Mouse (Mus musculus) small intestine, adult 2 months (tissue): ENCODE data around the gene Chrna5.

ENCODE experiments used
- CTCF ChIP-seq: fragments of 200-500 bp; IDR thresholded peaks from 2 replicates; pipeline ENCODE4 v1.5.1; 2012; ENCODE audit warnings: low read depth, mild to moderate bottlenecking, control low read depth, inconsistent platforms, low read length, moderate library complexity, mixed read lengths; ENCODE audit not compliant: insufficient replicate concordance, insufficient read length; ENCODE audit errors: extremely low read depth
- POLR2A ChIP-seq: fragments of 200-500 bp; IDR thresholded peaks from 2 replicates; pipeline ENCODE4 v1.6.1; 2012; ENCODE audit warnings: low read depth, mild to moderate bottlenecking, control low read depth, inconsistent platforms, low read length, moderate library complexity

DNA sequence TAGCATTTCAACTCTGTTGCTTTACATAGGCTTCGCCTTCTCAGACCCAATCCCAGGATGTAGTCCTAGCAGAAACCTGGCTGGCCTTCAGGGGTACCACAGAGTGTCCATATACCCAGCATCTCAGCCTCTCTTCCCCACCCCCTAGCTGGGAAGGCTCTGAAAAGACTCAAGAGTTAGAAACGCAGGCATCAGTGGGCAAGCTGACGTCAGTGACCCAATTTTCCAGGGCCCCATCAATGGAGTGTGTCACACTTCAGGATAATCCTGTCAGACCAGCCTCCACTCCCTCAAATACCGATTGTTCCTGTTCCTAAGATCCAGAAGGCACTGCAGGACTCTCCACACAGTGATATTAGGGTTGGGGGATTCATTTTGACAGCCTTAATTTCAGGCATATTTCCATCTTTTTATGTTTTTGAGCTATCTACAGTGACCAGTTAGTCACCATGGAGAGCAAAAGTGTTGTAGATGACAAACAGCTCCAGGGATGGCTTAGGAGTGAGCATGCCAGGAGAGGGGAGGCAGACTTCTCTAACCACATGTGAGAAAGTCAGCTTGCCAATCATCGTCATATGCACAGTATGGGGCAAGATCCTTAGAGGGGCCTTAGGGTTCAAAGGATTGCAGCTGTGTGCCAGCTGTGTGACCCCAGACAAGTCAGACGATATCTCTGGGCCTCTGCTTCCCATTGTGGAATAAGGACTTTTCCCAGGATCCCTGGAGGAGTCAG lies 50.9 kb downstream of the Chrna5 start:
- no peak for TF ChIP-seq POLR2A
- TF ChIP-seq CTCF, result no peak
